Mouse (Mus musculus): Measurements from ENCODE around the gene Gal3st3. TPM values are rescaled to one million over a fixed set of nuclear protein-coding genes. Genes with fewer than 3 reads are reported as not detected.

Gal3st3 gene
- polyA plus RNA-seq, 1 experiment from 2014 or later: 20.9 TPM

GRCm38 (mm10) chr19:5327970-5328369 is 29.8 kb downstream of the Gal3st3 start:
- Histone ChIP-seq H3K36me3 (ENCODE audit: control insufficient read depth, insufficient read depth, low read length) (no peaks in the 10 kb centered on the region), H3K4me1 (ENCODE audit: control insufficient read depth, insufficient read depth, low read length) (no peaks in the 10 kb centered on the region), H3K27ac (ENCODE audit: low read depth, low read length) (no peak overlapping the region), H3K4me2 (ENCODE audit: low read length) (no peak overlapping the region), H3K27me3 (replicated peaks; ENCODE audit: control insufficient read depth, insufficient read depth, low read length) (no peaks in the 10 kb centered on the region), H3K9me3 (replicated peaks; ENCODE audit: control insufficient read depth, low read length) (no peaks in the 10 kb centered on the region), H3K9ac (ENCODE audit: low read length) (no peak overlapping the region), H3K4me3 (ENCODE audit: low read depth, low read length) (no peak overlapping the region)
- DNase-seq (ENCODE audit: low spot score) (no peak), ATAC-seq (no peak)
- 81% methylated on average over 19 of the region's 19 CpGs for WGBS

- no peak overlapping the region for H3K9ac ChIP-seq (ENCODE audit: low read length)
- no peak overlapping the region for H3K4me2 ChIP-seq (ENCODE audit: low read length)
- H3K36me3 ChIP-seq (ENCODE audit: control insufficient read depth, insufficient read depth, low read length): no peaks in the 10 kb centered on the region
- WGBS: 83% methylated on average over 5 of the region's 5 CpGs
- no peak overlapping the region for H3K27ac ChIP-seq (ENCODE audit: low read depth, low read length)
- no peaks in the 10 kb centered on the region for H3K27me3 ChIP-seq (replicated peaks; ENCODE audit: control insufficient read depth, insufficient read depth, low read length)
- H3K9me3 ChIP-seq (replicated peaks; ENCODE audit: control insufficient read depth, low read length): no peaks in the 10 kb centered on the region
- no peak for DNase-seq (ENCODE audit: low spot score)
- H3K4me3 ChIP-seq (ENCODE audit: low read depth, low read length): no peak overlapping the region
- H3K4me1 ChIP-seq (ENCODE audit: control insufficient read depth, insufficient read depth, low read length): no peaks in the 10 kb centered on the region
- no peak for ATAC-seq
These were observed 36.6 kb downstream of the Gal3st3 start for GRCm38 (mm10) chr19:5334741-5335140.

- H3K9me3 ChIP-seq (replicated peaks; ENCODE audit: control insufficient read depth, low read length): no peaks in the 10 kb centered on the region
- no peak within 1 kb of the TSS for H3K4me2 ChIP-seq (ENCODE audit: low read length)
- no peak for DNase-seq (ENCODE audit: low spot score)
- no peaks in the 10 kb centered on the region for H3K36me3 ChIP-seq (ENCODE audit: control insufficient read depth, insufficient read depth, low read length)
- no peak within 1 kb of the TSS for H3K27ac ChIP-seq (ENCODE audit: low read depth, low read length)
- no peak within 1 kb of the TSS for H3K4me3 ChIP-seq (ENCODE audit: low read depth, low read length)
- no peak for ATAC-seq
- H3K27me3 ChIP-seq (replicated peaks; ENCODE audit: control insufficient read depth, insufficient read depth, low read length): no peaks in the 10 kb centered on the region
- H3K4me1 ChIP-seq (ENCODE audit: control insufficient read depth, insufficient read depth, low read length): no peaks in the 10 kb centered on the region
- 93% methylated on average over 6 of the region's 6 CpGs for WGBS
- no peak within 1 kb of the TSS for H3K9ac ChIP-seq (ENCODE audit: low read length)
These were observed 37.3 kb downstream of the Gal3st3 start, which contains the start of gene Catsper1 for GRCm38 (mm10) chr19:5335441-5335840. Catsper1 (plus strand) TSS chr19:5335741.

DNA sequence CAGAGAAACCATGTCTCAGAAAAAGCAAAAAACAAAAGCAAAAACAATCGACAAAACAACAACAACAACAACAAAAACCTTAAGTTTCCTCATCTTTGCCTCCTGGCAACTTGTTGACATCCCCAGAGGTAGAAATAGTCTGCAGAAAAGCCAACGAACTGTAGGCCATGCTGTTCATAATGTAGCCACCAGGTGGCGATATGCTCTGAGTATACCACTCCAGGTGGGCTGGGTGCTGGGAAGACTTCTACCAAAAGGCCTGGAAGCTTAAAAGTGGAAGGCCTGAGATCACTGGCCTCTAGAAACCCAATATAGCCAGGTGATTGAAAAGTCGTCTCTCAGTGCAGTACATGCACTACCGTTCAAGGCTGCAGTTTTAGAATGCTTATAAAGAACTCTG is 39.8 kb downstream of the Gal3st3 start:
- H3K27ac ChIP-seq (ENCODE audit: low read depth, low read length): no peak overlapping the region
- H3K4me1 ChIP-seq (ENCODE audit: control insufficient read depth, insufficient read depth, low read length): no peaks in the 10 kb centered on the region
- no peak overlapping the region for H3K4me3 ChIP-seq (ENCODE audit: low read depth, low read length)
- DNase-seq (ENCODE audit: low spot score) (peak; percentile 78), ATAC-seq (no peak)
- no peaks in the 10 kb centered on the region for H3K36me3 ChIP-seq (ENCODE audit: control insufficient read depth, insufficient read depth, low read length)
- H3K9ac ChIP-seq (ENCODE audit: low read length): no peak overlapping the region
- H3K27me3 ChIP-seq (replicated peaks; ENCODE audit: control insufficient read depth, insufficient read depth, low read length): no peaks in the 10 kb centered on the region
- 22% methylated on average over 5 of the region's 5 CpGs for WGBS
- no peak overlapping the region for H3K4me2 ChIP-seq (ENCODE audit: low read length)
- no peaks in the 10 kb centered on the region for H3K9me3 ChIP-seq (replicated peaks; ENCODE audit: control insufficient read depth, low read length)

DNA sequence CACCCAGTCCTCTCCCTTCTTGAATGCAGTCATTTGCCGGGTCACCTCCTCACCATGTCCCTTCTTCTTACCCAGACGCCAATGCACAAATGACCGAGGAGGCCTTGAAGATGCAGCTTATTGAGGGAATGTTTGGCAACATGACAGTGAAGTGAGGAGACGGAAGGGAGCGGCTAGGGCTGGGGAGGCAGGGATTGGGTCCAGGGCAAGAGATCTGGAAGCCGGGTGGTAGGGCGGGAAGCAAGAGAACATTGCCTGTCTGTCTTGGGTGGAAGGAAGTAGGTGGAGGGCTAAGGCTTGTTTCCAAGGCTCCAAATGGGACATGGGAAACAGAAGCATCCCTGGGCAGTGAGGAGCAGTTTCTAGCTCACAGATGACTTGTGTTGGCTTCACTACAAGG is 43.2 kb downstream of the Gal3st3 start:
- H3K27ac ChIP-seq (ENCODE audit: low read depth, low read length): no peak overlapping the region
- no peaks in the 10 kb centered on the region for H3K36me3 ChIP-seq (ENCODE audit: control insufficient read depth, insufficient read depth, low read length)
- DNase-seq (ENCODE audit: low spot score): no peak
- no peaks in the 10 kb centered on the region for H3K27me3 ChIP-seq (replicated peaks; ENCODE audit: control insufficient read depth, insufficient read depth, low read length)
- 86% methylated on average over 7 of the region's 7 CpGs for WGBS
- no peak overlapping the region for H3K4me3 ChIP-seq (ENCODE audit: low read depth, low read length)
- no peaks in the 10 kb centered on the region for H3K4me1 ChIP-seq (ENCODE audit: control insufficient read depth, insufficient read depth, low read length)
- no peak overlapping the region for H3K9ac ChIP-seq (ENCODE audit: low read length)
- no peak for ATAC-seq
- no peak overlapping the region for H3K4me2 ChIP-seq (ENCODE audit: low read length)
- H3K9me3 ChIP-seq (replicated peaks; ENCODE audit: control insufficient read depth, low read length): no peaks in the 10 kb centered on the region

DNA sequence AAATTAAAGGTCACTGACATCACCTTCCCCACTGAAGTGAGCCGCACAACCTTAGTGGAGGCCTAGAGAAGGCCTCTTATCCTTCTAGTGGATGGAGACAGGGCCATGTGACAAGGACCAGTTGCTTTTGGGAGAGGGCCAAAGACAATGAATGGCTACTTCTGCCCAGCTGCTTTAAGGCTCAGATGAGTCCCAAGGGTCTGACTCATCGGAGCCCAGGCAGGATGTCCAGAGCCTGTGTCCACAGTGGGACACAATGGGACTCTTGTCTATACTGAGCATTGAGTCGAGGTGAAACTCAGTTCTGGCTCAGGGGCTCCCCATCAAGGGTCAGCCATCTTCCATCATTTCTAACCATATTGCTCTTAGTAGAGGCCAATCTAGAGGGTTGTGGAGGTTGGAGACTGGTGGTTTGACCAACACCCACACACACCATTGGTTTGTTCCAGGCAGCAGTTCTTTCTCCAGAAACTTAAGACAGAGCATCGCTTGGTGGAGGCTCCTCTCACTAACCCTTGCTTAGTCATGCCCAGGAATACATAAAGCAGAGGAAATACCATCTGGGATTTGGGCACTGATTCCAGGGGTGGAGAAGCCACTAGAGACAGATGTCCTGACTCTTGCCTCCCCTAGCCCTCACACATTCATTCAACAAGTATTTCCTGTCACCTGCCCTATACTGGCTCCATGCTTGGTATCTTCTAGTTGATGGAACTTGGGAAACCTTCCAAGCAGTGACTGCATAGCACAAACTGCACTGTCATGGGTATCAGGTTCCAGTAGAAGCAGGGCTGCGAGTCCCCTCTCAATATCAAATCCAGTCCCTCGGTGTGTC is 47.4 kb downstream of the Gal3st3 start:
- no peaks in the 10 kb centered on the region for H3K36me3 ChIP-seq (ENCODE audit: control insufficient read depth, insufficient read depth, low read length)
- H3K27ac ChIP-seq (ENCODE audit: low read depth, low read length): no peak overlapping the region
- H3K9me3 ChIP-seq (replicated peaks; ENCODE audit: control insufficient read depth, low read length): no peaks in the 10 kb centered on the region
- DNase-seq (ENCODE audit: low spot score) (no peak), ATAC-seq (no peak)
- no peak overlapping the region for H3K9ac ChIP-seq (ENCODE audit: low read length)
- WGBS: 88% methylated on average over 6 of the region's 6 CpGs
- H3K4me3 ChIP-seq (ENCODE audit: low read depth, low read length): no peak overlapping the region
- H3K4me2 ChIP-seq (ENCODE audit: low read length): no peak overlapping the region
- H3K27me3 ChIP-seq (replicated peaks; ENCODE audit: control insufficient read depth, insufficient read depth, low read length): no peaks in the 10 kb centered on the region
- peaks cover 4% of the 10 kb centered on the region; the same call in 1 of the 2 replicates for H3K4me1 ChIP-seq (ENCODE audit: control insufficient read depth, insufficient read depth, low read length)

DNA sequence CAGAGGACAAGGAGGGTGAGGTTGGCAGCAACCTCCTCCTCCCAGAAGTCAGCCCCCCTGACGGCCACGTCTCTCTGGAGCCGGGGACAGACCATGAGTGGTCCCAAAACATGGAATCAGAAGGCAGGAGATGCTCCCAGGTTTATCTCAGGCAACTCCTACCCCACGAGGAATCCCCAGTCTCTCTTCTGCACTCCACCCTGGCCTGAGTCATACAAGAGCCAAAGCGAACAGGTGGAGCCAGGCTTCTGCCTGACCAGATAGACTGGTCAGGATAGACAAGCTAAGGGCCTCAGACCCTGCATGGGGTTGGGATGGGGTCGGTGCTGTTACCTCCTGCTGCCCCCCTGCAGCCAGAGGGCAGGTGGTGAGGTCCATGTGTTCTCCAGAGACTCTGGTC is 49.9 kb downstream of the Gal3st3 start:
- H3K36me3 ChIP-seq (ENCODE audit: control insufficient read depth, insufficient read depth, low read length): no peaks in the 10 kb centered on the region
- peaks cover 4% of the 10 kb centered on the region; the same call in 1 of the 2 replicates for H3K4me1 ChIP-seq (ENCODE audit: control insufficient read depth, insufficient read depth, low read length)
- no peak for ATAC-seq
- DNase-seq (ENCODE audit: low spot score): no peak
- no peak overlapping the region for H3K4me3 ChIP-seq (ENCODE audit: low read depth, low read length)
- no peak overlapping the region for H3K9ac ChIP-seq (ENCODE audit: low read length)
- WGBS: 88% methylated on average over 6 of the region's 6 CpGs
- no peak overlapping the region for H3K4me2 ChIP-seq (ENCODE audit: low read length)
- H3K27me3 ChIP-seq (replicated peaks; ENCODE audit: control insufficient read depth, insufficient read depth, low read length): no peaks in the 10 kb centered on the region
- H3K9me3 ChIP-seq (replicated peaks; ENCODE audit: control insufficient read depth, low read length): no peaks in the 10 kb centered on the region
- H3K27ac ChIP-seq (ENCODE audit: low read depth, low read length): no peak overlapping the region

DNA sequence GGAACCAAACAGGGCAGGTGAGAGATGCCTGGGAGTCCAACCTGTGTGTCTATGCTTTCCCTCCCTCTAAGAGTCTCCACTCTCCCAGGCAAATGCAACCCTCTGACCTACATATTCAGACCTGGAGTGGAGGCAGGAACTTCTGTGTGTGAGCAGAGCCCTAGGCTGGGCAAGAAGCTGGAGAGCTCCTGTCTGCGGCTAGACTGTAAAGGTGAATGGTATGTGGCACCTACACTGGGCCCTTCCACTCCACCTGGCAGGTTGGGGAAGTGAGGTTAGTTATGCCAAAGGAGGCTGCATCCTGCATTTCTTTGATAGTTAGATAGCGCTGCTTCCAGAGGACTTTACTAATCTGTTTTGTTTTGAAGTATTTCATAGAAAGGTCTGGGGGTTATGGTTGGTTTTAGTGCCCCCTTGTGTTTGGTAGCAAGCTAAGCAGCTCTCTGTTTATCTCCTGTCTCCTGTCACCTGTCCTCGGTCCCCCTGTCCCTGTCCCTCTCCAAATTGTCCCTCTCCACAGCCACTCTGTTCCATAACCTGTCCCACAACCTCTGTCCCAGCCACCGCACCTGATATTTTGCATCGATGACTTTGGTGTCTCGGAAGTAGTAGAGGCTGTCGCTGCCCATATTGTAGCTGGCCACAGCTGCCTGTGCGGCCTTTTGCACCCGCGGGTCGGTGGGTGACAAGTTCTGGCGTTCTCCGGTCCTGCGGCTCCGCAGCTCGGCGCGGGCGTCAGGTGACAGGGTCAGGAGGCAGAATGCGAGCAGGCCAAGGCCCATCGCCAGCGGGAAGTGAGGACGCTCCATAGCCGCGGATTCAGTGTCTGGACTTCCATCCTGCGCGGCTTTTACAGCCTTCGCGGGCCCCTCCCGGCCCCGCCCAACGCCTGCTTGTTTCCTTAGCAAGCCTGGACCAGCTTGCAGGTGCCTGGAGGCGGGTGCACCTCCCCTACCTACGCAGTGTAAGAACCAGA is 50.7 kb downstream of the Gal3st3 start:
- Histone ChIP-seq H3K36me3 (ENCODE audit: control insufficient read depth, insufficient read depth, low read length) (no peaks in the 10 kb centered on the region), H3K27me3 (replicated peaks; ENCODE audit: control insufficient read depth, insufficient read depth, low read length) (no peaks in the 10 kb centered on the region), H3K9me3 (replicated peaks; ENCODE audit: control insufficient read depth, low read length) (no peaks in the 10 kb centered on the region), H3K4me2 (ENCODE audit: low read length) (peak overlapping the region; percentile 65), H3K4me3 (ENCODE audit: low read depth, low read length) (peak overlapping the region; percentile 27), H3K9ac (ENCODE audit: low read length) (peak overlapping the region; percentile 68), H3K4me1 (ENCODE audit: control insufficient read depth, insufficient read depth, low read length) (peaks cover 4% of the 10 kb centered on the region; the same call in 1 of the 2 replicates), H3K27ac (ENCODE audit: low read depth, low read length) (no peak overlapping the region)
- WGBS: 5% methylated on average over 34 of the region's 34 CpGs
- DNase-seq (ENCODE audit: low spot score) (peak; percentile 64), ATAC-seq (0 out of 2 replicates have a peak, but pooled peaks have one; percentile 29)
